Mouse (Mus musculus): ENCODE data around the gene B4galt2.

Gene B4galt2

GRCm38 (mm10) chr4:117906196-117906595 lies 22.9 kb upstream of the B4galt2 start:
- DNase-seq (ENCODE audit: low spot score), result no peak

GRCm38 (mm10) chr4:117904761-117905160 lies 21.5 kb upstream of the B4galt2 start:
- DNase-seq (ENCODE audit: low spot score), result no peak

- DNase-seq (ENCODE audit: low spot score), result no peak
These were observed 20.8 kb upstream of the B4galt2 start for GRCm38 (mm10) chr4:117904094-117904493.

- DNase-seq (ENCODE audit: low spot score), result no peak
These were observed 14.8 kb upstream of the B4galt2 start for GRCm38 (mm10) chr4:117898111-117898510.

GRCm38 (mm10) chr4:117896031-117896430 lies 12.7 kb upstream of the B4galt2 start:
- DNase-seq (ENCODE audit: low spot score), result no peak

GRCm38 (mm10) chr4:117895339-117895738 lies 12.1 kb upstream of the B4galt2 start:
- DNase-seq (ENCODE audit: low spot score), result no peak

- DNase-seq (ENCODE audit: low spot score), result no peak
These were observed 11.3 kb upstream of the B4galt2 start for GRCm38 (mm10) chr4:117894601-117895000.

GRCm38 (mm10) chr4:117893376-117893775 lies 10.1 kb upstream of the B4galt2 start:
- DNase-seq (ENCODE audit: low spot score), result peak; percentile 68

- peak; percentile 67 for DNase-seq (ENCODE audit: low spot score)
These were observed 8.5 kb upstream of the B4galt2 start, which contains the start of gene Dph2 for GRCm38 (mm10) chr4:117891738-117892161. Dph2 (minus strand) TSS chr4:117892032.

GRCm38 (mm10) chr4:117890750-117891149 lies 7.5 kb upstream of the B4galt2 start:
- DNase-seq (ENCODE audit: low spot score), result no peak

- DNase-seq (ENCODE audit: low spot score), result no peak
These were observed 6.7 kb upstream of the B4galt2 start for GRCm38 (mm10) chr4:117890031-117890430.

- DNase-seq (ENCODE audit: low spot score), result no peak
These were observed 6.2 kb upstream of the B4galt2 start for GRCm38 (mm10) chr4:117889471-117889870.

- DNase-seq (ENCODE audit: low spot score), result no peak
These were observed 4.6 kb upstream of the B4galt2 start for GRCm38 (mm10) chr4:117887920-117888319.

- DNase-seq (ENCODE audit: low spot score), result peak; percentile 92
These were observed 3.8 kb upstream of the B4galt2 start, which contains the start of gene Atp6v0b for GRCm38 (mm10) chr4:117887133-117887532. Atp6v0b (minus strand) TSS chr4:117887333.

- no peak for DNase-seq (ENCODE audit: low spot score)
These were observed 3.4 kb upstream of the B4galt2 start for GRCm38 (mm10) chr4:117886644-117887043.

GRCm38 (mm10) chr4:117885994-117886393 lies 2.7 kb upstream of the B4galt2 start:
- DNase-seq (ENCODE audit: low spot score), result no peak

- DNase-seq (ENCODE audit: low spot score), result no peak
These were observed 1.8 kb upstream of the B4galt2 start for GRCm38 (mm10) chr4:117885093-117885492.

- no peak for DNase-seq (ENCODE audit: low spot score)
These were observed 859 bp upstream of the B4galt2 start for GRCm38 (mm10) chr4:117884146-117884545.

- DNase-seq (ENCODE audit: low spot score), result no peak
These were observed 4.6 kb downstream of the B4galt2 start for GRCm38 (mm10) chr4:117878703-117879102.

- no peak for DNase-seq (ENCODE audit: low spot score)
These were observed 5.0 kb downstream of the B4galt2 start for GRCm38 (mm10) chr4:117878301-117878700.

GRCm38 (mm10) chr4:117873615-117874014 lies 9.7 kb downstream of the B4galt2 start:
- no peak for DNase-seq (ENCODE audit: low spot score)

GRCm38 (mm10) chr4:117872471-117872886 lies 10.8 kb downstream of the B4galt2 start, which contains the start of gene Ccdc24:
Ccdc24 (minus strand) TSS chr4:117872557.
- DNase-seq (ENCODE audit: low spot score), result peak; percentile 32

- DNase-seq (ENCODE audit: low spot score), result no peak
These were observed 11.5 kb downstream of the B4galt2 start for GRCm38 (mm10) chr4:117871787-117872186.

GRCm38 (mm10) chr4:117870437-117870836 lies 12.8 kb downstream of the B4galt2 start:
- no peak for DNase-seq (ENCODE audit: low spot score)
